In genomic region chr6:30047271-30048162, GRCm38 (mm10) we compare ENCODE assay signal across 8 mouse cellular contexts. TPM values are rescaled to one million over a fixed set of nuclear protein-coding genes. Genes with fewer than 3 reads are reported as not detected.
DNase-seq lines count a peak whose midpoint lies in the region; ATAC-seq lines count a peak whose summit lies in the region.

Nrf1 (plus strand) TSS chr6:30047988.

- peak within 1 kb of the TSS; percentile 86 for H3K4me2 ChIP-seq in hindbrain, embryonic 14.5 days (replicated peaks)

- peak within 1 kb of the TSS; percentile 99 for H3K4me3 ChIP-seq in hindbrain, embryonic 14.5 days (replicated peaks; ENCODE audit: low read length)

- peaks cover 27% of the 10 kb centered on the region for H3K4me1 ChIP-seq in hindbrain, embryonic 14.5 days (replicated peaks; ENCODE audit: control insufficient read depth, insufficient read depth, low read length)

- H3K9me3 ChIP-seq in hindbrain, embryonic 14.5 days (ENCODE audit: control insufficient read depth, low read length) = no peaks in the 10 kb centered on the region

- H3K27me3 ChIP-seq in hindbrain, embryonic 14.5 days (ENCODE audit: control insufficient read depth, insufficient read depth, low read length) = no peaks in the 10 kb centered on the region

- H3K36me3 ChIP-seq in hindbrain, embryonic 14.5 days (replicated peaks; ENCODE audit: control insufficient read depth, insufficient read depth) = no peaks in the 10 kb centered on the region; the same call in 1 of the 2 replicates

- WGBS in hindbrain, embryonic 14.5 days = under 1% methylated on average over 51 of the region's 78 CpGs

- H3K9ac ChIP-seq in hindbrain, embryonic 14.5 days = peak within 1 kb of the TSS; percentile 98

- H3K27ac ChIP-seq in hindbrain, embryonic 14.5 days = peak within 1 kb of the TSS; percentile 100

- ATAC-seq in hindbrain, embryonic 14.5 days (ENCODE audit: low FRiP score) = peak; percentile 97

- peak; percentile 92 for DNase-seq in T-cell, adult 2 months (ENCODE audit: low spot score)
- DNase-seq in cerebellum, postnatal 36 days = peak; percentile 89 to 95
- DNase-seq in frontal cortex, postnatal 36 days (ENCODE audit: low spot score in 2 of 2) = peak; percentile 90 to 93
- peak; percentile 90 for DNase-seq in hindbrain, embryonic 14.5 days (ENCODE audit: low spot score)
- peak; percentile 89 to 94 for DNase-seq in layer of hippocampus, postnatal 25 days (ENCODE audit: extremely low spot score in 1 of 2, low spot score in 1 of 2)
- peak; percentile 94 for DNase-seq in lung, postnatal 14 days
- peak; percentile 94 for DNase-seq in ovary, postnatal 36 days (ENCODE audit: low spot score)
- DNase-seq in thymus, postnatal 14 days = peak; percentile 96

RNA-seq across cellular contexts. Expression of gene Nrf1, which starts in this region (rescaled TPM):
- polyA plus RNA-seq in hindbrain, embryonic 14.5 days (2014; fragmentation: Nextera tagmentation; extraction: Ambion mirVana) = 33.2 and 34.4 TPM in 2 replicates
- total RNA-seq in layer of hippocampus, postnatal 25 days (2021) = 10 to 100 TPM; 19.7 to 23.4 TPM

Comparison
In these comparisons a context has a peak if more than half of its experiments do, and no peak if none do; other contexts are left out.
1. Peak in every context shown above with its lines: DNase-seq, ATAC-seq, H3K4me3 ChIP-seq and H3K27ac ChIP-seq.